Mouse (Mus musculus) frontal cortex, postnatal 36 days (tissue): Measurements from ENCODE around the gene Lamc1.

Source experiments
- DNase-seq, 2 experiments: peaks; one replicate each; pipeline ENCODE4 v3.0.0; 2022; ENCODE audit warnings: low spot score in 2 of 2

Lamc1 gene

DNA sequence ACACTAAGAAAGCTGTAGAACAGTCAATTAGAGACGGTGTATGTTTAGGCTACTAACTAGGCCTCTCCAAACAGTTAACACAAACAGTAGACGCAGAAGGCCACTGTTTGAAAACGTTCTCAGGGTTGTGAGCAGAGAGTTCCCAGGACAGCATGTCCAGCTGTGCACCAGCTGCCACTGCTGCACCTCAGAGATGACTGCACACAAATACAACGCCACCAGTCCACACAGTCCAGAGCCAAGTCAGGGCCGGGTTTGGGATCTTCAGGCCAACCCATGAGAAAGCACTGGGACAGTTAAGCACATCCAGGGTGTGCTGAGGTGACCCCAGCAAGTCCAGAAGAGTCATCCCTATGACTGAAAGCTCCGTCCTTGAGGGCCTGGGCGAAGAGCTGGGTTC lies 67.0 kb downstream of the Lamc1 start:
- DNase-seq = no peak

DNA sequence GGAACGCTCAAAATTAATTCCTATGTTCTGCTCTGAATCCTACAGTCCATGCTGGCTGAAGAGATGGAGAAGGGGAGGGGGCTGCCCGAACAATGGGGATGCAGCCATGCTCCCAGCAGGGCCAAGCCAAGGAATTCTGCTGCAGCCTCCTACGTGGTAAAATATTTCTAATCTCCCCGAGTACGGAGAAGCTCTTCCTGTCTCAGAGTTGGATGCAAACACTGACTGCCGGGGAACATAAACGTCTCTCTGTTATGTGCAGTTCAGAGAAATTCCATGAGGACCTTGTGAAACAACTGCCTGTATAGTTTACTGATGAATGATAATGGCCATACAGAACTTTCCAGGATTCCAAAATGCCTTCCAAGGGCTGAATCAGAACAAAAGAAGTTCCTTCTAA lies 67.5 kb downstream of the Lamc1 start:
- DNase-seq = no peak

DNA sequence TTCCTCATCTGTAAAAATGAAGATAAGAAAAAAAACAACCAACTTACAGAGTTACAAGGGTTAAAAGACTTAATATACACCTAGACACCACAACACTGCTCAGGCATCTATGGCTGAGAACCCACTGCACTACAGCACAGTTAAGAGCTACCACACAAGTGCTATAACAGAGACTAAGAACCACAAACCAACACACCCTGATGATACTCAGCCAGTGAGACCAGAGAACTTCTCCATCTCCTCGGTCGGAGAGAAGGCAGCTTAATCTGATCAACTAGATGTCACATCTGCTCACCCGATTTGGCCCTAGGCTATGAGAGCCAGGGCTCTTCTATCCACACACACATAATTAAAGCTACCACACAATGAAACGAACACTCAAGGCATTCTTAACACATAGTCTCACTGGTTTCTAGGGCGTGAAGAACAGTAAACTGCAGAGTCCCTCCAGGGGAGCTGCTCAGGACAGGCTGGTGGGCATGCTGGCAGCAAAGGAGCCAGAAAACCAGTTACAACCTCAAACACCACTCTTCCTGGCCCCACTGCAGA lies 72.8 kb downstream of the Lamc1 start:
- DNase-seq = no peak

DNA sequence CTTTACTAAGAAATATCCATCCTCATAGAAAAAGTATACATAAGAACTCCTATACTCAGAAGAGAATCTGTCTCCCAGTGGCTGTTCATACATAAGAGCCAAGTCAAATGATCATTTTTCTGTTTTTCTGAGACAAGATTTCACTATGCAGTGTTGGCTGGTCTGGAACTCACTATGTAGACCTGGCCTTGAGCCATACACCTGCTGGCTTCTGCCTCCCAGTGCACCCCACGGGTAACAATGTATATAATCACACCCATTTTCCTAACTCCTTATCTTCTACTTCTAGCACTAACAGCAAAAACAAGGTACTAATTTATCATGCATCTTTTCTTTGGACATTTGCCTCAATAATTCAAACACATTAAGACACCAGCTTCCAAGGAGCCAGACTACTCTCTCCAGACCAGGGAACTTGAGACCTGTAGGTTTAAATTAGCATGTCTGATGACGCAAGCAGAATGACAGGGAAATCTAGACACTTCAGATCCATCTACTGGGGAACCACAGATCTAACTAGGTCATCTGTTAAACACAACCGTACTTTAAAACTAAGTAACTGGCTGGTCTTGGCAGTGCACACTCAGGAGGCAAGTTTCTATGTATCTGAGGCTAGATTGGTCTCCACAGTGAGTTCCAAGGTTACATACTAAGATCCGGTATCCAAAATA lies 79.9 kb downstream of the Lamc1 start:
- DNase-seq = no peak

DNA sequence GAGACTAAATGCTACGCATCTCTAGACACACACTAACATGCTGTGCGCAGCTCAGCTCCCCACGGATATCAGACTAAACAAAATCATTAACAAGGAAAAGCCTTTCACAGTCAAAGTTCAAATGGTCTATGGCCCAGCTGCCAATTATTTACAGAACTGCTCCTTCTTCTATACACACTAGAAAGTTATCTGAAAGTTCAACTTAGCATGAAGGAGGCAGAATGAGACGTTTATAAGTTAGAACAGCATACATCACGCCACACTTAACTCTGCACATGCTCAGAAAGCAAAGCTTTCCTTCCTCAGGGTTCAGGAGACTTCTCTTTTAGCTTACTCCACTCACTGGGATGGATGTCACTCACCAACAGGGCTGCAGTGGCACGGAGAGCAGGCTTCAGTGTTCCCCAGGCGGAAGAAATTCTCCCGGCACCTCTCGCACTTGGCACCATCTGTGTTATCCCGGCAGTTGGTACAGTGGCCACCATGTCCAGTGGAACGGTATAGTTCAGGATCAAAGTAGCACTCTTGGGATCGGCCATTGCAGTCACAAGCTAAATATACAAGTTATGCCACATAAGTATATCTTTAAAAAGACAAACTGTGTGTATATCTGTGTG lies 80.9 kb downstream of the Lamc1 start:
- no peak for DNase-seq

DNA sequence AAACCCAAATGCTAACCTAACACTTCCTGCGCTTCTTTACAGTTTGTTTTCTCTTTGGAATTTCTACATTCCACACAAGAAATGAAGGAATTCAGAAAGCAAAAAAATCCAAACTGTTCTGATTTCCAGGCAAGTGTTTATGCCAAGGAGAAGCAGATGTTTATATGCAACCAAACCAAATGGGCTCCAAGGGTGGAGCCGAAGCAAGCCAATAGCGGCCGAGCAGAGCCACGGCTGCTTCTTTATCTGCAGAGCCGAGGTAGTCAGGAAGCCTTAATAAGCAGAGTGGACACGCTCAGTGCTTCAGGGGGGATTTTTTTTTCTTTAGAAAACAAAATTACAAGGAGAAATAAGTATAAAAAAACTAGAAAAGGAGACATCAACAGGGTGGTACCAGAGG lies 91.2 kb downstream of the Lamc1 start:
- DNase-seq = no peak

GRCm38 (mm10) chr1:153235576-153235975 lies 97.0 kb downstream of the Lamc1 start:
- DNase-seq = no peak

GRCm38 (mm10) chr1:153231681-153232080 lies 100.9 kb downstream of the Lamc1 start:
- no peak for DNase-seq

GRCm38 (mm10) chr1:153227916-153228315 lies 104.7 kb downstream of the Lamc1 start:
- no peak for DNase-seq

GRCm38 (mm10) chr1:153227096-153227495 lies 105.5 kb downstream of the Lamc1 start:
- DNase-seq = no peak

DNA sequence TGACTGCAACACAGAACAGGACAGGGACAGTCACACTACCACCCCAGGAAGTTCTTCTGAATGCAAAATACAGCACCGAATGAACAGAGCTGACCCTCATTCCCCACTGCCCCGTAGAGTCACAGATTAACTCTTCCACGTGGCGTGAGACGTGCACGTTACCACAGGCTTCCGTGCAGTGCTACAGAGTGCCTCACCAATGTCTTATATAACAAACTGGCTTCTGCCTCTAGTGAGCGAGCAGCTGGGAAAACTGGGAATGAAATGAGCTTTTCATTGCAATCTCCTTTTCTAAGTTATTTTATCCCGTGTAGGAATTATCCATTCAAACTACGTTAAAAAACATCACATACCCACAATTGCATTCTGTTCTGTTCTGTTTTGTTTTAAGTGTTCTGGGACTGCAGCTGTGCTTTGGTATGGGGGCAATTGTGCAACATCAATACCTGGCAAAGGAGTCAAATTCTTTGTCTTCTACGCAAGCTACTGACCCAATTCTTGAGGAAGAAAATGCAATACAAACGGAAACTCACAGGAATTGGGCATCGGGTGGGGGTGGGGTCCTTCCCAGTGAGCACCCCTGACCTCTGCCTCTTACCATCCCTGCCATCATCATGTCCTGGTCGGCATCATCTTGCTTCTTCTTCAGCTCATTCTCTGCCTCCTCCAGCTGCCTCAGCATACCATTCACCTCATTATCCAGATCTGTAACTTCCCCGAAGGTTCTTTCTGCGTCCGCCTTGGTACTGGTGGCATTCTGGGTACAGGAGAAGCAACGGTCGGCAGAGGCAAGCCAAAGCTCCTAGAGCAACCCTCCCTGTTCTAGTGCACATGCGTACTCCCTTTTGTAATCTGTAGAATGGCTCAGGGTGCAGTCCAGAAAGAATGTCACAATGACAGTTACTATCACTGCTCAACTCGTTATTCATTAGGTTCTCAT lies 106.5 kb downstream of the Lamc1 start:
- DNase-seq = peak; percentile 8 to 50

DNA sequence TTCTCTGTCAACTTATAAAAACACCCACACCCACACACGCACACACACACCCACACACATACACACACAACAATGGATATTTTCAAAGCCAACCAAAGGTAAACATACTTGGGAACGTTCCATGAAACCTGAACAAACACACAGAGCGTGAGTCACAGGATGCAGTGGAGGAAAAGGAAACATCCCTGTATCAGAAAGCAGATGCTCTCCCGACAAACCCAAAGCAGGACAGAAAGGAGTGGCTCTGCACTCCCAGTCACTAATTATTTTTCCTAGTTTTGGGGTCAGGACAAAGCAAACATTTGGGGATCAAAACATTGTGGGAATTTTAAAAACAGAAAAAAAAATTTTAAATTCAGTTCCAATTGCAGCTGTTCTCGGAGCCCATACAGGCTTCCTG lies 108.3 kb downstream of the Lamc1 start:
- DNase-seq = no peak

DNA sequence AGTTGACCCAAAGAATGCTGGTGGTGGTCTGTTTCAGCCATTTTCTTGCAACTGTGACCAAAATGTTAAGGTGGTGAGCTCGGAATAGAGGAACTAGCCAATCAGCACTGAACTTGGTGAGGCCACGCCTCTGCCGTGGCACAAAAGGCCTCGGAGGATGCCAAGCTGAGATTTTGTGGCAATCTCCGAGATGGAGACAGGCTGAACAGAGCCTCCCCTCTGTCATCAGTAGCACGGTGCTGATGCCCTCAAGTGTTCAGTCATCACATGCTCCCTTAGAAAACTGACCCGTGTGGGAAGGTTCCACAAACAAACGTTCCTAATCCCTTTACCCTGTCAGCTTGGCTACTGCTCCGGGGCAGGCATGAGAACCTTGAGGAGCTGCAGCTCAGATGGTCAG lies 113.2 kb downstream of the Lamc1 start:
- DNase-seq = no peak

GRCm38 (mm10) chr1:153216516-153216915 lies 116.1 kb downstream of the Lamc1 start:
- no peak for DNase-seq

DNA sequence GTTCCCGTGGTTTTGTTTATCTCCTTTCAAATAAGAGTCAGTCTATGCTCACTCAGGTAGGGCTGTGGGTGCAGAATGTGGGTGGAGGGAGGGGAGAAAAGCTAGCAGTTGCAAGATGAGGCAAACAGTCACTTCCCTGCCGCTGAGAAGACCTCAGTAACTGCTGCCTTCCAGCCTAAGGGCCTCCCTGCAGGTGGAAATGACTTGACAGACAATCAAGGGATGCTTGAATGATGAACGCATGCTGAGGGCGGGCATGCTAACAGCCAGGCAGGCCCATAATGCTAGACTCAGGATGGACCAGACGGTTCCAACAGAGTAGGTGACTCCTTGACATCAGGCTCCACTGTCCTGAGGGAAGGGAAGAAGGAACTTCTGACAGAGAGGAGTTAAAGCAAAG lies 116.9 kb downstream of the Lamc1 start:
- DNase-seq = no peak

DNA sequence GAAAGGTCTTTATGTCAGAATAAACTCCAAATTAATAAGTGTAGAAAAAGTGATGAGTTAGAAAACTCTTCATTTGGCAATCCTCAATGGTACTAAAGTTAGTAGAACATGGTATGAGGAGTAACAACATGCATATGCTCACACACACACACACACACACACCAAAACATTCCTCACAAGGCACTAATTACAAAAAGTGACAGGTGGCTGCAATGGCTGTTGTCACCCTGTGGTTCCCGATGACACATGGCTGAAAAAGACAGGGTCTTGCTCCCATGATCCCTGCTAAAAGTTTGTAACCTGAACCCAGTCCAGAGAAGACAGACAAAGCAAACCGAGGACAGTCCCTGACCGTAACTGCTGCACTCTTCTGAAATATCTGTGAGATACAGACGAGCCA lies 121.6 kb downstream of the Lamc1 start:
- no peak for DNase-seq

DNA sequence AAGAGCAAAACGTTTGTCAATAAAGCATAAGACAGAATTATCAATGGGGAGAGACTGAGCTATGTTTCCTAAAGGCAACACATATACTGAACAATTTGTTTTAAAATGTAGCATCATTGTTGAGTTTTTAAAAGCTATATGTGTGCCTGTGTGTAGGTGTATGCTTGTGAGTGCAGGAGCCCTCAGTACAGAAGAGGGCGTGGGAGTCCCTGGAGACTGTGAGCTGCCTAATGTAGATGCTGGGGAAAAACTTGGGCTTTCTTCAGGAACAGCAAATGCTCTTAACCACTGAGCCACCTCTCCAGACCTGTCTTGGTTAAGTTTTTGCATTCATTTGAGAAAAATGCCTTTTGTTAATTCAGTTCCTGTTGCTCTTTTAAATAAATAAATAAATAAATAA lies 122.4 kb downstream of the Lamc1 start:
- DNase-seq = no peak

GRCm38 (mm10) chr1:153202195-153202594 lies 130.4 kb downstream of the Lamc1 start:
- DNase-seq = no peak

GRCm38 (mm10) chr1:153201448-153201847 lies 131.1 kb downstream of the Lamc1 start:
- no peak for DNase-seq

DNA sequence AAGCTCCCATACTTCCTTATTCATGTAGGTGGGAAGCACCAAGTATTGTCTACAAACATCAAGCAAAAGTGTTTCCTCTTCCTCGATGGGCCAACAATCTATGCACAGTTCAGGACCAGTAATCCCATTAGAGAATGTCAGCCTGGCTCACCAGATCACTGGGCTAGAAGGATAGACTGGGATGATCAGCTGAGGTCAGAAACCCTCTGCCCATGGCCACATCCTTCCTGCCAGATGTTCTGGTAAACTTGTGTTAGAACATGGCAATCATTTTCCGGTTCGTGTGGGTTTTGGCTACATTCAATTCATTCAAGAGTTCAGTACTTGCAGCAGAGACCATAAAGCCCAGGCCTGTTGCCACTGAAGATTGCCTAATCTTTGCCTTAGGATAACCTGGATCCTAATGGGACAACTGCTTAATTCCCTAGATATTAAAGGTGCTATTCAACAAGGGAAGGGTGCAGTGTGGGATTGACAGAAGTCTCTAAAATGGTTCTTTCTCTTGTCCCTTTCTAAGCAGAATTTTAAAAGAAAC lies 135.2 kb downstream of the Lamc1 start:
- DNase-seq = no peak

DNA sequence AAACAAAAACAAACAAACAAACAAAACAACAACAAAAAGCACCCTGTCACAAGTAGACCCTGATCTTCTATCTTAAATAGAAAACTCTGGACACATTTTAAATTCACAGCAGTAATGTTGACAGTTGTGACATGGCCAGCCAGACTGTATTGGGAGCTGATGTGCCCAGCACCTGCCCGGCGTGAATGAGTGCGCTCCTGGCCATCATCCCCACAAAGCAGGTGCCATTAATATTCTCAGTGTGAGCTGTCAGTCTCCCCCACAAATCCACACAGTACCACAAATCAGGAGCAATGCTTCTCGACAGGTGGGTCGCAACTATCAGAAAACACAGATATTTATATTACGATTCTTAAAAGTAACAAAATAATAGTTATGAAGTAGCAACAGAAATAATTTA lies 139.6 kb downstream of the Lamc1 start:
- no peak for DNase-seq

DNA sequence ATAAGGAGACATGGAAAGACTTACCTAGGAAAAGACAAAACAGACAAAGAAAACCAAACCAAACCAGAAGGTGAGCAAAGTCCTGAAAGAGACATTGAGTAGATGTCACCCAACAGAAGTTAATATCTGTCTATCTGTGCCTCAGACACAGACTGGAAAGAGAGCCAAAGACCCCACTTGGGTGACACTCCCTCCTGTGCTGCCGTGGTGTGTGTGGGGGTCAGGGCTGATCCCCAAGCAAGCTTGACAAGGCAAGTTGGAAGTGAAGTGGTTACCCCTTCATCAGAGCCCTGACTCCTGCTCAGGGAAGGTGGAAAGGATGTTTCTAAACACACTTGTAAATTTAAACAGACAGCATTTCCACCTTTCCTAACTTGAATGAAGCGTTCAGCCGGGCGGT lies 140.2 kb downstream of the Lamc1 start:
- DNase-seq = no peak
